Mouse (Mus musculus) megakaryocyte progenitor cell, adult 5-6 weeks (primary cell): ENCODE results near the gene Gbx2. TPM values are rescaled to one million over a fixed set of nuclear protein-coding genes. Genes with fewer than 3 reads are reported as not detected.

ENCODE experiments used
- ATAC-seq: replicated peaks from 2 replicates; pipeline ENCODE4 v1.8.0; 2016; ENCODE audit warnings: mild to moderate bottlenecking, moderate TSS enrichment, inconsistent platforms; ENCODE audit not compliant: poor library complexity
- total RNA-seq, 2 experiments: library from RNA; stranded (forward) in 1 of 2; stranded (reverse) in 1 of 2; fragments of 157-497, 149-512 nt in 1 of 2; fragments of 200-1000 nt in 1 of 2; gene quantifications; 2 replicates each; pipeline versions ENCODE4 v1.2.3 to v1.2.4; 2015 to 2017

Gene Gbx2
- total RNA-seq, 2 experiments from 2014 or later = 0.12 to 1.0 TPM

DNA sequence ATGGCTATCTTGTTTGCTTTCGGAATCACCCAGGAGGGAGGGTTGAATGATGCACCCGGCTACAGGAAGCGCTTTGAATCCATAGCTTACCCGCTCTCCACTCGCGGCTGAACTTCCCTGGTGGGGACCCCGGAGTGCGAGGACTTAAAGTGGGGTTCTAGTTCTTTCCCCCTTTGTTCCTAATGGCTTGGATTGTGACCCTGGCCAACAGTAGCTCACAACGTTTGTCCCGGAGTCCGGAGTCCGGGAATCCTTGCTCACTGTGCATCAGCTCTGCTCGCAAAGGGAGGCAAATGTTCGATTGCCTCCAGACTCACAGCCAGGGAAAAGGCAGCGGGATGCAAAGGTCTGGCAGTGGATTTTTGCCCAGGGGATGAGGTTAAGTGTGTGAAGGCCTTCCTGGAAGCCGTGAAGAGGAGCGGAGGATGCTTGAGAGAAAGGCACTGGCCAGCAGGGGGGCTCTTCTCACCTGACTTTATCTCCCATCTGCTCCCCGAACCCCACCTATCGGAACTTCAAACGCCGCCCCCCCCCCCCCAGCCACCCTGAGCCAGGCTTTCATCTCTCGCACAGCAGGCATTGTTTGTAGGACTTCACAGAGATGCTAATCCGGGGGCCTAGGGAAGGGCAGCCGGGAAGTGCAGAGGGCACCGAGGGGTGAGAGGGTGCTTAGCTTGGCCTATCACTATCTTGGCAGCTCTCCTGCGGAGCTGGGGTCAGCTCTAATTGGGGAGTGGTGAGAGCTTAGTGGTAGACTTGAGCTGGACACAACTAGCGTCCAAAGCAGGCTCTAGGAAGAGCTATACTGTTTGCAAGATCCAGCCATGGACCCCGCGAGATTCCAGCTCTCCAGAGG, 4.7 kb upstream of the Gbx2 start:
- no peak for ATAC-seq

DNA sequence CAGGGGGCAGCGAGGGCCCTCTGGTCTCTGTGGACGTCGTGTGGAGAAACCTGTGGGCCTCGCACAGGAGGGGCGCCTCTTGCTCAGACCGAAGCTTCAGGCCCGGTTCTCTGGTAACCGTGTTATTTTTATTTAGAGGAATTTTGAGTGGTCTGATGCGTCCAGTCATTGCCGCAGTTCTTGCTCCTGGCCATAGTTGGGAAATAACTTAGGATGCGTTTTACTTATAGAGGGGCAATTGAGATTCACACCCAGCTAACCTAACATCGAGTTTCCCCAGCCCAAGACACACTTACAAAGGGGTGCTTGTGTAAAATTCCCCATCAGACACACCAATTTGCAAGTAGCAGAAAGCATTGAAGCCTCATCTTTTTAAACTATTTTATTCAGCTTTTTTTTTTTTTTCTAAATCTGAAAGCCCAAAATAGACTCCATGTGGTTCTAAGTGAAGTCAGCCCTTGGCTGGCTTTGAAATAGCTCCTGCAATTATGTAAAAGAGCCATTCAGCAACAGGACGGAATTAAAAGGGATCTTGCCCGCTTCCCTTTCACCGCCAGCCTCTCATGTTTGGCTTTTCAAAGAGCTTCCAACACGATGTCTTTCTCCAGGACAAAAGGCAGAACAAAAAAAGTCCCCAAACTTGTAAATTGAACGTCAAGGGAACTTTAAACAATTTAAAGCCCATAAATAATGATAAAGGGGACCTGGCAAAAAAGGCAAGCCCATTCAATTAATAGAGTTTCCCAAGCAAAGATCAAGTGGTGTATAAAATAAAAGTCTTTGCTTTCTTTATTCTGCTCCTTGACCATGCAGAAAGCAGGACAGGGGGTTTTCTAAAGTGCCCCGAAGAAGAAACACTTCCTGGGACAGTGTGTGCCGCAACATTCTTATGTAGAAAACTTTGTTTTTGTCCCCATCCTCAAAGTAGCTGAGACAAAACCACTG, 3.6 kb upstream of the Gbx2 start:
- no peak for ATAC-seq

DNA sequence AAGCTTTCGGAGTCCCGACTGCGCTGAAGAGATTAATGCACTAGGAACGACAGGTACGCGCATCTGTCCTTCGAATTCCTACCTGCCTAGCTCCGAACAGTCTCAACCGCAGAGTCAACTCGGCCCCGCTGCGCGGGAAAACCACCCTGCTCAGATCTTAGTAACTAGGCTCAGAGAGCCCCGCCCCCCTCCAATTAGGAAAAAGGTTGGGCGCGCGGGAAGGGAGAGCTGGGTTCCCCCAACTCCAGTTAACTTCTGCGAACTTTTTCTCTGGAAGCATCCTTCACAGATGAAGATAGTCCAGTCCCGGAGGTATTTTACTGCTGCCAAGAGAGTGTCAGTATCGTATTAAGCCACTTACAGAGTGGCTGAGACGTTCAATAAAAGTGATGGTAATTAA, 2.8 kb upstream of the Gbx2 start:
- ATAC-seq = no peak

DNA sequence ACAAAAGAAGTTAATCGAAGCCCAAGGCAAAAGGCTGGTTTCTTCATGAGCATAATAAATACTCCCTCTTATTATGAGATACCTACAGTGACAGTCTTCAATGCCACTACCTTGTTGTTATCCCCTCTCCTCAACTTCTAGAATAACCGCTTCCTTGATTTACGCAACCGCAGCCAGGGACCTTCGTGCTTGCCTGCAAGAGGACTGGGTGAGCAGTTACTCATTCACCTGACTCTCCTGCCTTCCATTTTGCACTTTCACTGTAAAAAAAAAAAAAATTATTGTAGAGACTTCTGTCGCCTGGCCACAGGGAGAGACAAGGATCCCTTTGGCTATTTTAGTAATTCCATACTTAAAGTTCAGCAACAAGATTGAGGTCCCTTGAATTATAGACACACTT, 2.0 kb upstream of the Gbx2 start:
- ATAC-seq = no peak

DNA sequence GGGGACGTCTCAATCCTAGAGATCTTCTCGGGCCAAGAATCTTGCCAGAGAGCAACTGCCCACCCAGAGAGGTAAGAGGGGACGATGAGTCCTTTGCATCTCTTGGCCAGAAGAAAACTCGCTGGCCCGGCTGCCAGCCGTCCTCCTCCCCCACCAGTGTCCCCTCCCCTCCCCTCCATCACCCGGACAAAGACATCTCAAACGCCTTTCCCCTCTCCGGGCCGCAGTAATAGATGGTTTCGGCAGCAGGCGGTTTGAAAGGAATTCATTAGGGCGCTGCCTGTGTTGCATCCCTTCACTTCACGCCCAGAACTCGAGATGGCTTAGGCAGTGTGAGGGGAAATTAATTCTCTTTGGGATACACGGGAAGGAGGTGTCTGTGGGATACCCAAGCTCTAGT, 1.6 kb upstream of the Gbx2 start:
- no peak for ATAC-seq

DNA sequence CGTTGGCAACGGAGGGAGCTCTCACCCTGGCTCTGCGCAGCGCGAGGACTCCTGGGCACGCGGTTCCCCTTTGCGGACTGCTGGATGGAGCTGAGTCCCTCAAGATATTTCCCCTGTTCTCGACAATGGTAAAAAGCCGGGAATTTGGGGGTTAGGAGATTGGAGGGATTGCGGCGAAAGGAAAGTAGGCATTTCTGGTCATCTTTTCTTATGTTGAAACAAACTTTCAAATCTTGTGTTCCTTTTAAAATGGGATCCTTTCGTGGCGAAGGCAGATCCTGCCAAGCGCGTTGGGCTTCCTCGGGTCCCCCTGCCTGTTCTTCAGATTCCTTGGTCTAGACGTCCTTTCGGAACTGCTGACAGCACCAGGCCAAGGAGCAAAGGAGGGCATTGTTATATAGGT, 1.0 kb upstream of the Gbx2 start:
- ATAC-seq = no peak

DNA sequence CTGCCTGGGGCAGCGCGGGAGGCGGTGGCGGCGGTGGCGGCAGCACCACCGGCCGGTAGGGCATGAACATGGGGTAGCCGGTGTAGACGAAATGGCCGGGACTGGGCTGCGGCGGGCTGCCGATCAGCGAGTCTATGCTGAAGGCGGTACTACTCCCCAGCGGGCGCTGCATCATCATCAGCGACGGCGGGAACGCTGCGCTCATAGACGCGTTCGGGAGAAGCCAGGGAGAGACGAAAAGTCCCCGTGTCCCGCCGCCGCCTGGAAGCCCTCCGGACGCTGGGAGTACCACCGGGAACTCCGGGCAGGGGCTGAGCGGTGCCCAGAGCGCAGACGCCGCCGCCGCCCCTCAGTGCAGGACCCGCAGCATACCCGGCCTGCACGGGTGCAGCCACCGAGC, 428 bp downstream of the Gbx2 start:
- ATAC-seq = no peak

DNA sequence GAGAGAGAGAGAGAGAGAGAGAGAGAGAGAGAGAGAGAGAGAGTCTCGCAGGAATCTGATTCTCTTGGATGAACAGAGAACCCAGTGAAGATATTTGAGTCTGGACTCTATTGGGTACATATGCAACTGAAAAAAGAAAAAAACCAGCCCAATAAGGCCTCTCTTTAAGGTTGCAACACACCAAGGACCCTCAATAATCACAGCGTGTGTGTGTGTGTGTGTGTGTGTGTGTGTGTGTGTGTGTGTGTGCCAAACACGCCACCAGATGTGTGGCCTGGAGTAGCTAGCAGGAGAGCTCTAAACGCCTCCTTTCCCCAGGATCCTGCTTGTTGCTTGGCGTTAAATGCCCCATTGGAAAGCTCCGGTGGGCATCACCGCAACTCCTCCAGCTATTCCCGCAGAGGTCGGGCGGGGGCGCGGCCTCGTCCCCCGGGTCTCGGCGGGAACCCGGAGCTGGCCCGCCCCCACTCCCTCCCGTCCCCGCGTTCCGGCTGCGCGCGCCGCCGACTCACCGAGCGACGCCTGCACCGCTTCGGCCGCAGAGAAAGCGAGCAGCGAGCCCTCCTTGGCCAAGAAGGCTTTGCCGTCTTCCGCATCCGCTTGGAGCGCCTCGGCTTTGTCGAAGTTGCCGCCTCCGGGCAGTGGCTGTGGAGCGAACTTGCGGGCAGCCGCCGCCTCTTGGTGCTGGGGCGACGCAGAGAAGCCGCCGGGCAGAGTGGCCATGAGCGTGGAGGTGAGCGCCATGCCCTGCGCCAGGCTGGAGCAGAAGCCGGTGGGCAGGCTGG, 1.1 kb downstream of the Gbx2 start:
- ATAC-seq = peak; percentile 32; the same call in 1 of the 2 replicates

DNA sequence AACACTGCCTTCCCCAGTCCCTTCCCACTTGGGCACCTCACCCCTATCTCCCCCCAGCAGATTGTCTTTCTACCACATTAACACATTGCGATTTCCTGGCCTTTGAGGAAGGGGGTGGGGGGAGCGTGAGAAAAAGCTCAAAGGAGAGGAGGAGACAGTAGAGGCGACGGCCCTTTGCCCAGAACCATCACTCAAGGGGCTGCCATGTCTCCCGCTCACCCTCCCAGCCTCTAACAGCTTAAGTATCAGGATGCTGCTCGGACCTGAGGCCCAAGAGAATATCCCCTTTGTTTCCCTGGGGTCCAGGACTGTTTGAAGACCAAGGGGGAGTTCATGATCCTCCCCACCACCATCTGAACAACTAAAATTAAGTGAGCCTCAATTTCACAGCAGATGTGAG, 1.8 kb downstream of the Gbx2 start:
- no peak for ATAC-seq

DNA sequence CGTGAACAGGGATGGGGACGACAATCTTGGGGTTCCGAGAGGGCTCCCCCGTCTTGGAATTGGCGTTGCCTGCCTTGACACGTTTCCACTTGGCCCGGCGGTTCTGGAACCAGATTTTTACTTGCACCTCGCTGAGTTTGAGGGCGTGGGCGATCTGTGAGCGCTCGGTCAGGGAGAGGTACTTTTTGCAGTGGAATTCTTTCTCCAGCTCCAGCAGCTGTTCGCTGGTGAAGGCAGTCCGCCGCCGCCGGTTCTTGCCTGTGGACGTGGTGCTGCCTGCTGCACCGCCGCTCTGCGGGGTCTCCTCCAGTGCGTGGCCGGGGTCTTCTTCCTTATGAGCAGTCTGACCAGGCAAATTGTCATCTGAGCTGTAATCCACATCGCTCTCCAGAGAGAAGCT, 2.3 kb downstream of the Gbx2 start:
- ATAC-seq = no peak

DNA sequence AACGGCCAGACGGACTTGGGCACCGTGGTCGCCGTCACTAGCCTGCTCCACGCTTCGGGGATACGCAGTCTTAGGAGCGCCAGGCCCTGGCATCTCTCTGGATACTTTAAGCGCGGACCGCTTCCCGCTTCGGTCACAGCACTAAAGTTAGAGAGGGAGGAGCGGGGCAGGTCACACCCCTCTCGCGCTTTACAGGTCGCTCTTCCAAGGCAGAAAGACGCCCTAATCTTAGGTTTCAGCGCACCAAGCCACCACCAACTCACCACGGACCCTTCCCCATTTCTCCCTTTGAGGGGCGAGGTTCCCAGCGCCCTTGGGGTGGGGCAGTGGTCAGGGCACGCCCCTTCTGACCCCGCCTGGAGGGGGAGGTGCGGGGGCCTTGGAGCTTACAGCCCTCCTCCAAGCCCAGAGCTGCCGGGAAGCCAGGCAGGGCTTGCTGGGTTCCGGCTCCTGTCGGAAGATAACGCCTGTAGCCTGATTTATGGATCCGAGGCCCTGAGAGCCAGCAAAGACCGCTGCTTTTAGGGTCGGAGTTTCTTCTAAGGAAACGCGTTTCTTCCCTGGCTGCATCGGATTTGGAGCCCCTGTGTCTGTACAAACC, 3.8 kb downstream of the Gbx2 start:
- ATAC-seq = peak; percentile 48

DNA sequence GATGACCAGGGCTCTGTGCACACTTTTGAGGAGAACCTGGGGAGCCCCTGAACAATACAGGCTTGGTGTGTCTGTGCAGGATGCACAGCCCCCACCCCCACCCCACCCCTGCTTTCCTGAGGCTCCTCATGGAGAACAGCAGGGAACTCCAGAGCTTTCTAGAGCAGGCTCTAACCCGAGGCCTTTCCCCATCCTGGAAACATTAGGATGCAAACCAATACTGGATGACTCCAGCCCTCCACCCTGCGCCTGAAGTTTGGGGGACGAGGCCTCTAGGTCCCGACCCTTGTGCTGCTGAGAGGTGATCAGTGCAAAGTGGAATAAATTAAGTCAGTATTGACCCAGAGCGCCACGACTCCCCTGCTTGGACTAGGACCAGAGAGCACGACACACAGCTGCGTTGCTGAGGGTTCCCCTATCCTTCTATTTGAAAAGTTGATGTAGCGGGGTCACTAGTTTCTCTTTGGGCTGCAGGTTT, 4.4 kb downstream of the Gbx2 start:
- ATAC-seq = no peak

DNA sequence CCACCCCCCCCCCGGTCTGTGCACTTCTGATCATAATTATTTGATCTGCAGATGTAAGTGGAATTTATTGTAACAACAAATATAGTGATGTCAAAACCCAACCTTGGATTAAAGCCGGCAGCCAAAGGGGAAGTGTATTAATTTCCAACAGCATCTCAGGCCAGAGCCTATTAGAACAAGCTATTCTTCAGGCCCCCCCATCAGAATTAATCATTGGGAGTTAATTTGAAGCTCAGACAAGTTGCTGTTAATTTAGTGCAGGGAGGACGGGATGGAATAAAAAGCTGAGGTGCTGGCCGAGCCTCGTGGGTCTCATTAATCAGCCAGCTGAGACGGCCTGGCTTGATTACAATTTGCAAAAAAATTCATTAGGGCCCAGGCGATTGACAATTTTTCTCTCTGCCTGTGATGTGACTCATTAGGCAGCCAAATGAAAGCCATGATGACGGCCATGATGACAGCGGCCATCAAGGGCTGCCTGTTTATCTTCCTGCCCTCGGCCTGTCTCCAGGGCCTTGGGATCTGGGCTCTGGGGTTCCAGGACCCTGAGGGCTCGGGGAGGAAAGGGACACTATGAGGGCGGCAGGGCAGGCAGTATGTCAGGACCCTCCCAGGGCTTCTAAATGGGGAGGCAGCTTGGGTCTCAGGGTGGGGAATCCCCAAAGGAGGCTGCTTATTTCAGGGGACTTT, 5.3 kb downstream of the Gbx2 start:
- no peak for ATAC-seq

DNA sequence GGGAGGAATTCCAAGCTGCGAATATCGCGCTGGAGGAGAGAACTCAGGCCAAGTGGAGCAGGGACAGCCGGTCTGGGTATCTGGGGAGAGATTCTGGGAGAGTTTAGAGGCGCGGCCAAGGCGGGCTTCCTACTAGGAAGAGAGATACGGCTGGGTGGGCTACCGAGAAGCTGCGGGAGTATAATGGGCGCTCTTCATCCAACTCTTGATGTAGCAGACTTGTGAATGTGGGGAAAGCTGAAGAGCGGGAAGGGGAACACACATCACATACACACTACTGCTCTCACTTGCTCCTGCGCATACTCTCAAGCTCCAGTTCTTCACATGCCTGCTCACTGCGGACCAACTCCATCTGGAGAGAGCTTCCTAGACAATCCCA, 7.3 kb downstream of the Gbx2 start:
- ATAC-seq = no peak

DNA sequence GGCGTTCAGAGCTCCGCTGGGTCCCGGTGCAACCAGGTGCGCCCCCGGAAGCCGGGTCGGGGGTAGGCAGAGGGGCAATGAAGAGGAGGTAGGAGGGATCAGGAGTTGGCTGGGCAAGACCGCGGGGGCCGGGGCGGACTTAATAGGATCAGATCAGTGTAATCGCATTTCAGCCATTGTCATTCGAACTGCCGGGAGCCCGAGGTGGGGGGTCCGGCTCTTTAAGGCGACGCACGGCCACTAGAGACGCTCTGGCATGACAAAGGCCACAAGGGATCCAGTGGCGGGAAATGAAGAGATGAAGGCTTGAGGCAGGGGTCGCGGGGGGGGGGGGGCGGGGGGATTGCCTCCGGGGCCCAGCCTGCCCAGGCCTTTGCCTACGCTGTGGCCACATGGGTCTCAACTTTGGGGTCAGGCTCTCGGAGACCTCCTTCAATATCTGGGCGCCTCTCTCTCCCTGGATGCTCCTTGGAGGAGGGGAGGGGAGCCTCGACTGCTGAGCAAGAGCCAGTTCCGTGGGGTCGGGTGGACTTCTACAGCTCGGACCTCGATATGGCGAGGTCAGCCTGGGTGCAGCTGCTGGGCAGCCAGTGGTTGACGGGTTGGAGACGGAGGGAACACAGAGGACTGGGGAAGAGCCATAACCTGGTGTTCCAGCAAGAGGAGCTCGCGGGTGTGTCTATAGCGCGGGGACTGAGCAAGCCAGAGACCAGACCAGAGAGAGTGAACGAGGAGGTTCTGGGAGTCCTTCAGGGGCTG, 7.9 kb downstream of the Gbx2 start:
- ATAC-seq = no peak

DNA sequence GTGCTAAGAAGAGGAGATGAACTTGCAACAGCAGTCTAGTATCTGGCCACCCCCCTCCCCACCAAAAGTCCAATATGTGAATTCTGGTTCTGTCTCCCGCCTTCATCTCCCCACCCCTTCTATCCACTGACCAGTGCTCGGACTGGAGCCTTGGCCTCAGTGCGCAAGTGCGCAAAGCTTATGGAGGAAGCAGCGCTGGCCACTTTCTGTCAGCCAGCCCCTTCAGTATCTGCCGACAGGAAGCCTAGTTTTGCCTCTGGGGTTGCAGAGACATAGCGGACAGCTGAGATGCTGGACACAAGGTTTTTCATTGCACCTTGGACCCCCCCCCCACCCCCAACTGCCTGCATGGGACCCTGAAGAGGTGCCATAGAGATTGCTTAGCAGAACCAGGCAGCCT, 8.7 kb downstream of the Gbx2 start:
- ATAC-seq = no peak

DNA sequence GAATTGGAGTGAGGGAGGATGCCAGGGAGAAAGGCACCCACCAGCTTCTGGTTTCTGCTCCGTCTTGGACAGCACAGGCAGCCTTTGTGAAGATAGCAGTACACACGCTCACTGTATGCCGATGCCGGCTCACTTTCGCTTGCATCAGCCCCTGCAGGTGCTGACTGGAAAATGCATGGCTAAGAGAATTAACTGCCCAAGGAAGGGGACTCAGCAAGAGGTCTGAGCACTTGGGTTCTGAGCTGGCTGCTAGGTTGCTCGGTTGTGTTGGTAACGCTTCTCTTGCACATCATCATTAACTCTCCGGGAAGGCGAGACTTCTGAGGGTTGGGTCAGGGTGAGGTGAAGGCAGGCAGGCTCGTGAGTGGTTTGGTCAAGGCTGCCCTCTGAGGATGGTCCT, 9.2 kb downstream of the Gbx2 start:
- peak; percentile 52 for ATAC-seq

DNA sequence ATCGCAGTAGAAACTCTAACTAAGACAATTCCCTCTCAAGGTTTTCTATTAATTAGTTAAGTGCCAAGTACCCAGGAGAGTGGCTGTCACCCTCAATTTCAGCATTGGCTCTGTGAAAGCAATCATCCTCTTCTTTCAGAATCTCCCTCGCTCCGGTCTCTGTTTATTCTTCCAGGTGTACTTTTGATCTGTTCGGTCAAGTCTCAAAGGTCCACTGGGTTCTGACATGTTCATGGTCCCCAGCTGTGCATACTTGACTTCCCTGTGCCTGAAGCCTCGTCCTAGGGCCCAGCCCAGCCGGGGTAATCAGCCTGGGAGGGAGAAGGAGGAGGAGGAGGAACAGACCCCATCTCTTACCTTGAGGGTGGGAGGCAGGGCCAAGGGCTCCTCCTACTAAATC, 11.8 kb downstream of the Gbx2 start:
- ATAC-seq = no peak

DNA sequence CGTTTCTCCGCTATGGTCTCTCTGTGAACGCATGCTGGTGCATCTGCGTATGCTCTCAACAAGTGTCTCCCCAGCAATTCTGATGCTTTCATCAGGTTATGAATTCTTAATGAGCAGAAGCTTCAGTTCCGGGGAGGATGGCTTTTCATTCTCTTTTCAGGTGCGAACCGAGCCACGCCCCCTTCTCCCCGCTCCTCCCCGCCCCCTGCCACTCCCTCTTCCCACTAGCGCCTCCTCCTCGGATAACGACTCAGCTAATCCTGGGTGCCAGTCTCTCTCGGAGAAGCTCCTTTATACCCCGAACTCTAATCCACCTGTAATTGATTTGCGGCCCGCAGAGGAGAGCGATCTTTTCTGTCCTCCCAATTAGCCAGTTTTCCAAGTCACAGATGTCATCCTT, 12.9 kb downstream of the Gbx2 start:
- ATAC-seq = no peak
